Mouse (Mus musculus) ES-CJ7 (cell line): ENCODE measurements at regions not wholly inside any gene's neighbourhood (a gene's known extent, or its start where the extent isn't known, plus 50 kb on each side); places are given as distances from the start of the nearest gene placed in this dataset.

Experiments used
- DNase-seq: peaks from one replicate; pipeline ENCODE4 v3.0.0; 2011; ENCODE audit warnings: low read depth, low spot score

DNA sequence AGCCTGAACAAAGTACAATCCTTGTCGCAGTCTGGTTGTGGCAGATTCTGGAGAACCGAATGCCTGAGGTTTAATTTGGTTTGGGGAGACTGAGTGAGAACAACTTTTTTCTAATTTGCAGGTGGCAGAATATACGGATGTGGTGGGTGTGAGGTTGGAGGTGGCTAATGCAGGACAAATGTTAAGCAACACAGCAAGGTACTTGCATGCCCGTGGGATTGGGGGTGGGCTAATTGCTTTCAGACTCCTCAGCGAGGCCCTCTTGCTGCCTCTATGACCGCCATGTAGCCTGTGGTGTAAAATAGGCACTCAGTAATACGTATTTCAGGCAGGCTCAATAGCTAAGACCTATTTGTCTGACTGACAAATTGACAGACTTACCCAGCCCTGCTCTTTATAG, 109.4 kb upstream of the Frg1 start:
- no peak for DNase-seq

DNA sequence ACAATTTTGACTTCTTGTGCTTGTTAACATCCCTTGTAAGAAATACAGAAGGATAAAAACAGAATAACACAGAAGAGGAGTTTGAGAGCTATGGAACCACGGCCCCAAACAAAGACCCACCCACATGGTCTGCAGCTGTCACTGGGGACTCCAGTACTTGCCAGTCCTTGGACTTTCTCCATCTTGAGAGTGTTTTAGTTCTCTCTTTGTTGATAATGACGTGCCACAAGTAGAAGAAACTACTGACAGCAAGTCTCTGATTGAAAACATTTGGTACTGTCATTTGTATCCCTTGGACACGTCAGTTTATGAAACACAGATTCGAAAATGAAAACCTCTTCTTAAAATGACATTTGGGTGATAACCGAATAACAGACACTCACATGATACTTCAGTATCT, 68.3 kb upstream of the Frg1 start:
- no peak for DNase-seq

DNA sequence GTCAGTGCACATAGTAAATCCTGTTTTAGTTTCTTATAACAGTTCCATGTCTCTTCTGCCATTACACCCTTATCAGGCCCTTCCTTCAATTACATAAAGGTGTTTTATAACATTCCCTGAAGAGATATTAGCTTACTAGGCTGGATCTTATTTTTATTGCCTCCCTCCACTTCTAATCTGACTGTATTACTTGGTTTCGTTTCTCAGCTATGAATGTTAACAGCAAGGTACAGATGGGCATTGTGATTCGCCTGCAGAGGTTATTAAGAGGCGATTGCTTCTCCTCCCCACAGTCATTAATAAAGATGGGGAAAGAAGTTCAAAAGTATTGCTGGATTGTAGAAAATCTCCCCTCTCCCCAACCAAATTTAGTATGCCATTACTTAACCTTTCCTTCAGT, 66.4 kb upstream of the Frg1 start:
- DNase-seq, result no peak

DNA sequence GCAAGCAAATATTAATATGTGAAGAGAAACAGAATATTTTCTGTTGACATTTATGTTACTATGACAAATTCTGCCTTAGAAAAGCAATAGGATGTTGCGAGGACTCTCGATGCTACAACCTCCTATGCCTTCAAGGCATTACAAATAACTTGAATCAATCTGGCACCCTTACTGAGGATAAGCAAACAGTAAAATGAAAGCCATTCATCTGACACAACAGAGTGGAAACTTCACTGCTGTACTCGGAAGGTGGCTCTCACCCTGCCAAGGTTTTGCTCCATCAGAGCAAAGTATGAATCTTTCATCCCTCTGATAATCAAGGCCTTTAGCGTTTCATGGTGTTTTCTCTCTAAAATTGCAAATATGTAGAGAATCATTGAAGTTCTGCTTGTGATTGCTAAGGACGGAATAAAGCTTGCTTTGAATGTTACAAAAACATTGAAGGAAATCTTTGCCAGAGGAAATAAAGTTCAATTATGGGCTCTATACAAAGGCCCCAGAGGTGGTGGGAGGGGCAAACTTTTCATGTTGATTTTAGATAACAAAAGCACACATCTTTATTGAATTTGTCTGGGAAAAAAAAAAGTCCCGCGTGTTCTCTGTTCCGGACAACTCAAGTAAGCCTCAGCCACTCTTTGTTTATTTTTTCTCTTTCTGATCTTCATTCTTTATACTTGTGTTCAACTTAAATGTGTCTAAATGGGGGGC, 56.3 kb upstream of the Frg1 start:
- no peak for DNase-seq

DNA sequence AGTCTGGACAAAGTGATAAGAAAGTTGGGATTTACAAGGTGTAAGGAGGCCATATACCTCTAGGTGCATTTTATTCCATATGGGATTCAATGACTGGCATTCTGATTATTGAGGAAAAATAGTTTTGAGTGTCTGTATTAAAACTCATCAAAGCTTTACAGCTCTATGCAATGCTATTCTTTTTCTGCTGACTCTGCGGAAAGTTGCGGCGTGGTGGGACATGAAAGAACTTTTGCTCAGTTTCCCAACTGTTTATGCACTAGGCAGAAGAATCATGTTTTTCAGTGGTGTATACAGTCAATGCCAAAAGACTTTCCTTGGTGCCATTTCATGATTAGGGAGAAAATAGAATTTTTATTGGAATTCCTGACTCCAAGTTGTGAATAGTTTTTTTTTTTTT, 55.4 kb upstream of the Frg1 start:
- no peak for DNase-seq
